Mouse (Mus musculus) kidney, embryonic 16.5 days (tissue): ENCODE results near the gene Plxdc2. TPM values are rescaled to one million over a fixed set of nuclear protein-coding genes. Genes with fewer than 3 reads are reported as not detected.

Experiments
- ATAC-seq: fragments of 200-750 bp; cut with Nextera tagmentation; 2 replicates; pipeline ENCODE4 v1.8.0; 2017; ENCODE audit warnings: moderate TSS enrichment; ENCODE audit not compliant: low FRiP score, low TSS enrichment
- H3K27ac ChIP-seq: fragments of 300-500 bp; sonication (generic); 2 replicates; pipeline ENCODE4 v1.5.1; 2014; ENCODE audit warnings: low read length
- H3K27me3 ChIP-seq: fragments of 300-500 bp; sonication (generic); 2 replicates; pipeline ENCODE4 v1.6.1; 2014; ENCODE audit warnings: low read length, control low read depth, mixed read lengths; ENCODE audit not compliant: insufficient read depth
- H3K36me3 ChIP-seq: fragments of 300-500 bp; sonication (generic); 2 replicates; pipeline ENCODE4 v1.6.1; 2014; ENCODE audit warnings: low read length, control low read depth, mixed read lengths; ENCODE audit not compliant: insufficient read depth
- H3K4me1 ChIP-seq: fragments of 300-500 bp; sonication (generic); 2 replicates; pipeline ENCODE4 v1.6.1; 2014; ENCODE audit warnings: low read length, control low read depth, mixed read lengths; ENCODE audit not compliant: insufficient read depth
- H3K4me2 ChIP-seq: fragments of 300-500 bp; sonication (generic); replicated peaks from 2 replicates; pipeline ENCODE4 v1.6.1; 2014; ENCODE audit warnings: low read depth, low read length
- H3K4me3 ChIP-seq: fragments of 300-500 bp; sonication (generic); 2 replicates; pipeline ENCODE4 v1.5.1; 2014; ENCODE audit warnings: mild to moderate bottlenecking, low read length
- H3K9ac ChIP-seq: fragments of 300-500 bp; sonication (generic); replicated peaks from 2 replicates; pipeline ENCODE4 v1.6.1; 2014; ENCODE audit warnings: low read length
- H3K9me3 ChIP-seq: fragments of 300-500 bp; sonication (generic); 2 replicates; pipeline ENCODE4 v1.6.1; 2016; ENCODE audit warnings: low read length, control low read depth
- WGBS: fragments of 180-500 bp; shearing (Covaris S2); extraction: QIAGEN DNeasy Blood & Tissue Kit; methylation state at CpG from one replicate; pipeline ENCODE4 v1.1.7; 2014; 5-methylcytosine and 5-hydroxymethylcytosine counted together
- polyA plus RNA-seq: library from polyadenylated mRNA; unstranded; fragments of >200 nt; fragmentation: Nextera tagmentation; extraction: Ambion mirVana; gene quantifications from 2 replicates; pipeline ENCODE4 v1.2.1, GENCODE M21; 2015

Gene Plxdc2
- polyA plus RNA-seq, 1 experiment from 2014 or later: 41.0 TPM

- Histone ChIP-seq H3K9ac (no peak overlapping the region), H3K4me1 (no peaks in the 10 kb centered on the region), H3K27me3 (no peaks in the 10 kb centered on the region), H3K4me2 (no peak overlapping the region), H3K4me3 (no peak overlapping the region), H3K36me3 (no peaks in the 10 kb centered on the region), H3K9me3 (no peaks in the 10 kb centered on the region), H3K27ac (no peak overlapping the region)
- 68% methylated on average over 1 of the region's 1 CpGs for WGBS
- ATAC-seq: no peak
Measured at GRCm38 (mm10) chr2:16459490-16459889, 103.4 kb downstream of the Plxdc2 start.

GRCm38 (mm10) chr2:16470099-16470498 is 114.0 kb downstream of the Plxdc2 start:
- no peak overlapping the region for H3K9ac ChIP-seq
- no peak overlapping the region for H3K4me2 ChIP-seq
- no peaks in the 10 kb centered on the region for H3K36me3 ChIP-seq
- no peaks in the 10 kb centered on the region for H3K27me3 ChIP-seq
- H3K9me3 ChIP-seq: no peaks in the 10 kb centered on the region
- H3K4me3 ChIP-seq: no peak overlapping the region
- H3K4me1 ChIP-seq: no peaks in the 10 kb centered on the region
- no peak for ATAC-seq
- H3K27ac ChIP-seq: no peak overlapping the region
- 72% methylated on average over 3 of the region's 3 CpGs for WGBS

GRCm38 (mm10) chr2:16483943-16484342 is 127.8 kb downstream of the Plxdc2 start:
- ATAC-seq: no peak
- 85% methylated on average over 2 of the region's 2 CpGs for WGBS
- H3K4me3 ChIP-seq: no peak overlapping the region
- H3K4me1 ChIP-seq: no peaks in the 10 kb centered on the region
- no peaks in the 10 kb centered on the region for H3K27me3 ChIP-seq
- H3K4me2 ChIP-seq: no peak overlapping the region
- H3K9ac ChIP-seq: no peak overlapping the region
- H3K36me3 ChIP-seq: no peaks in the 10 kb centered on the region
- no peak overlapping the region for H3K27ac ChIP-seq
- H3K9me3 ChIP-seq: no peaks in the 10 kb centered on the region

- 87% methylated on average over 3 of the region's 3 CpGs for WGBS
- Histone ChIP-seq H3K9ac (no peak overlapping the region), H3K27me3 (no peaks in the 10 kb centered on the region), H3K9me3 (no peaks in the 10 kb centered on the region), H3K4me3 (no peak overlapping the region), H3K36me3 (no peaks in the 10 kb centered on the region), H3K4me2 (no peak overlapping the region), H3K4me1 (no peaks in the 10 kb centered on the region), H3K27ac (no peak overlapping the region)
- no peak for ATAC-seq
Measured at GRCm38 (mm10) chr2:16485970-16486369, 129.9 kb downstream of the Plxdc2 start.

- WGBS: 59% methylated on average over 3 of the region's 3 CpGs
- Histone ChIP-seq H3K27me3 (no peaks in the 10 kb centered on the region), H3K36me3 (no peaks in the 10 kb centered on the region), H3K9me3 (no peaks in the 10 kb centered on the region), H3K27ac (no peak overlapping the region), H3K4me1 (no peaks in the 10 kb centered on the region), H3K4me2 (no peak overlapping the region), H3K9ac (no peak overlapping the region), H3K4me3 (no peak overlapping the region)
- ATAC-seq: no peak
Measured at GRCm38 (mm10) chr2:16491242-16491641, 135.1 kb downstream of the Plxdc2 start.

- Histone ChIP-seq H3K27ac (no peak overlapping the region), H3K27me3 (no peaks in the 10 kb centered on the region), H3K4me3 (no peak overlapping the region), H3K9ac (no peak overlapping the region), H3K9me3 (no peaks in the 10 kb centered on the region), H3K4me2 (no peak overlapping the region), H3K36me3 (no peaks in the 10 kb centered on the region), H3K4me1 (no peaks in the 10 kb centered on the region)
- no peak for ATAC-seq
- WGBS: 58% methylated on average over 1 of the region's 1 CpGs
Measured at GRCm38 (mm10) chr2:16502843-16503242, 146.7 kb downstream of the Plxdc2 start.

GRCm38 (mm10) chr2:16507540-16508230 is 151.6 kb downstream of the Plxdc2 start:
- Histone ChIP-seq H3K27me3 (no peaks in the 10 kb centered on the region), H3K4me3 (no peak overlapping the region), H3K4me1 (no peaks in the 10 kb centered on the region), H3K27ac (no peak overlapping the region), H3K36me3 (no peaks in the 10 kb centered on the region), H3K9me3 (no peaks in the 10 kb centered on the region), H3K9ac (no peak overlapping the region), H3K4me2 (no peak overlapping the region)
- WGBS: 72% methylated on average over 3 of the region's 3 CpGs
- no peak for ATAC-seq

GRCm38 (mm10) chr2:16518148-16518547 is 162.0 kb downstream of the Plxdc2 start:
- H3K4me1 ChIP-seq: no peaks in the 10 kb centered on the region
- H3K4me3 ChIP-seq: no peak overlapping the region
- no peaks in the 10 kb centered on the region for H3K36me3 ChIP-seq
- no peaks in the 10 kb centered on the region for H3K27me3 ChIP-seq
- no peak overlapping the region for H3K9ac ChIP-seq
- WGBS: 82% methylated on average over 2 of the region's 2 CpGs
- ATAC-seq: no peak
- H3K4me2 ChIP-seq: no peak overlapping the region
- no peaks in the 10 kb centered on the region for H3K9me3 ChIP-seq
- H3K27ac ChIP-seq: no peak overlapping the region

GRCm38 (mm10) chr2:16523427-16523826 is 167.3 kb downstream of the Plxdc2 start:
- H3K9ac ChIP-seq: no peak overlapping the region
- H3K4me3 ChIP-seq: no peak overlapping the region
- H3K4me1 ChIP-seq: no peaks in the 10 kb centered on the region
- H3K9me3 ChIP-seq: no peaks in the 10 kb centered on the region
- no peaks in the 10 kb centered on the region for H3K27me3 ChIP-seq
- no peak overlapping the region for H3K27ac ChIP-seq
- no peak overlapping the region for H3K4me2 ChIP-seq
- no peaks in the 10 kb centered on the region for H3K36me3 ChIP-seq
- no peak for ATAC-seq
- 94% methylated on average over 1 of the region's 1 CpGs for WGBS

- Histone ChIP-seq H3K27me3 (no peaks in the 10 kb centered on the region), H3K9me3 (no peaks in the 10 kb centered on the region), H3K4me1 (0 out of 2 replicates have a peak, but pooled peaks cover 3% of the 10 kb centered on the region), H3K9ac (no peak overlapping the region), H3K4me2 (no peak overlapping the region), H3K36me3 (no peaks in the 10 kb centered on the region), H3K27ac (no peak overlapping the region), H3K4me3 (no peak overlapping the region)
- 58% methylated on average over 1 of the region's 1 CpGs for WGBS
- ATAC-seq: no peak
Measured at GRCm38 (mm10) chr2:16532244-16532643, 176.1 kb downstream of the Plxdc2 start.
